Mouse (Mus musculus): ENCODE results near the gene Fam177a. TPM values are rescaled to one million over a fixed set of nuclear protein-coding genes. Genes with fewer than 3 reads are reported as not detected.
"Not testable (repeated sequence)": the region's sequence is repeated elsewhere in the genome, so short reads cannot be mapped to it uniquely, and the experiment has no call there.

Gene Fam177a
- polyA plus RNA-seq (2015; fragmentation: Nextera tagmentation; extraction: Ambion mirVana): 17.8 and 22.3 TPM in 2 replicates

GRCm38 (mm10) chr12:55124242-55124641 is at the start of gene Fam177a:
Fam177a (plus strand) TSS chr12:55124469.
- ATAC-seq: peak; percentile 99
- not testable (repeated sequence) for H3K9ac ChIP-seq (ENCODE audit: low read depth, low read length); H3K9me3 ChIP-seq (ENCODE audit: control insufficient read depth, low read length); H3K27me3 ChIP-seq (replicated peaks; ENCODE audit: control insufficient read depth, insufficient read depth, low read length); H3K4me3 ChIP-seq (ENCODE audit: low read length); H3K36me3 ChIP-seq (ENCODE audit: control insufficient read depth, insufficient read depth, low read length); H3K4me1 ChIP-seq (ENCODE audit: control insufficient read depth, insufficient read depth, low read length); H3K27ac ChIP-seq (ENCODE audit: low read length); H3K4me2 ChIP-seq (ENCODE audit: low read depth, low read length)
- no CpG with 5 or more reads among the region's 40 CpGs for WGBS

GRCm38 (mm10) chr12:55075296-55075695 is 49.0 kb upstream of the Fam177a start:
- Histone ChIP-seq H3K9me3 (ENCODE audit: control insufficient read depth, low read length) (no peaks in the 10 kb centered on the region), H3K36me3 (ENCODE audit: control insufficient read depth, insufficient read depth, low read length) (no peaks in the 10 kb centered on the region), H3K4me2 (ENCODE audit: low read depth, low read length) (no peak overlapping the region), H3K9ac (ENCODE audit: low read depth, low read length) (no peak overlapping the region), H3K27me3 (replicated peaks; ENCODE audit: control insufficient read depth, insufficient read depth, low read length) (no peaks in the 10 kb centered on the region), H3K4me1 (ENCODE audit: control insufficient read depth, insufficient read depth, low read length) (no peaks in the 10 kb centered on the region), H3K4me3 (ENCODE audit: low read length) (no peak overlapping the region), H3K27ac (ENCODE audit: low read length) (no peak overlapping the region)
- ATAC-seq: no peak
- 89% methylated on average over 2 of the region's 2 CpGs for WGBS

GRCm38 (mm10) chr12:55078706-55079105 is 45.6 kb upstream of the Fam177a start:
- H3K27me3 ChIP-seq (replicated peaks; ENCODE audit: control insufficient read depth, insufficient read depth, low read length); H3K9ac ChIP-seq (ENCODE audit: low read depth, low read length); H3K36me3 ChIP-seq (ENCODE audit: control insufficient read depth, insufficient read depth, low read length); H3K4me1 ChIP-seq (ENCODE audit: control insufficient read depth, insufficient read depth, low read length); H3K4me2 ChIP-seq (ENCODE audit: low read depth, low read length); ATAC-seq; H3K27ac ChIP-seq (ENCODE audit: low read length); H3K9me3 ChIP-seq (ENCODE audit: control insufficient read depth, low read length); H3K4me3 ChIP-seq (ENCODE audit: low read length): not testable (repeated sequence)
- WGBS: 47% methylated on average over 2 of the region's 2 CpGs

GRCm38 (mm10) chr12:55079726-55080600 is 44.3 kb upstream of the Fam177a start, which contains the start of the genes 2700097O09Rik and Srp54a:
2700097O09Rik (minus strand) TSS chr12:55080110.
Srp54a (plus strand) TSS chr12:55080262.
- not testable (repeated sequence) for H3K4me1 ChIP-seq (ENCODE audit: control insufficient read depth, insufficient read depth, low read length); H3K36me3 ChIP-seq (ENCODE audit: control insufficient read depth, insufficient read depth, low read length); H3K27me3 ChIP-seq (replicated peaks; ENCODE audit: control insufficient read depth, insufficient read depth, low read length); H3K9me3 ChIP-seq (ENCODE audit: control insufficient read depth, low read length)
- ATAC-seq: peak; percentile 99
- peak within 1 kb of the TSS; percentile 87 for H3K27ac ChIP-seq (ENCODE audit: low read length)
- peak within 1 kb of the TSS; percentile 80 for H3K9ac ChIP-seq (ENCODE audit: low read depth, low read length)
- peak within 1 kb of the TSS; percentile 55 for H3K4me2 ChIP-seq (ENCODE audit: low read depth, low read length)
- WGBS: under 1% methylated on average over 60 of the region's 60 CpGs
- H3K4me3 ChIP-seq (ENCODE audit: low read length): peak within 1 kb of the TSS; percentile 62

- Histone ChIP-seq H3K4me3 (ENCODE audit: low read length) (peak overlapping the region; percentile 62), H3K9ac (ENCODE audit: low read depth, low read length) (peak overlapping the region; percentile 80), H3K27ac (ENCODE audit: low read length) (peak overlapping the region; percentile 87)
- H3K27me3 ChIP-seq (replicated peaks; ENCODE audit: control insufficient read depth, insufficient read depth, low read length); H3K4me2 ChIP-seq (ENCODE audit: low read depth, low read length); H3K9me3 ChIP-seq (ENCODE audit: control insufficient read depth, low read length); H3K36me3 ChIP-seq (ENCODE audit: control insufficient read depth, insufficient read depth, low read length); H3K4me1 ChIP-seq (ENCODE audit: control insufficient read depth, insufficient read depth, low read length): not testable (repeated sequence)
- peak; percentile 65 for ATAC-seq
- 0% methylated on average over 25 of the region's 25 CpGs for WGBS
Observed at GRCm38 (mm10) chr12:55080601-55080942, 43.7 kb upstream of the Fam177a start.

- not testable (repeated sequence) for H3K9me3 ChIP-seq (ENCODE audit: control insufficient read depth, low read length); H3K27ac ChIP-seq (ENCODE audit: low read length); H3K4me3 ChIP-seq (ENCODE audit: low read length); ATAC-seq; H3K4me2 ChIP-seq (ENCODE audit: low read depth, low read length); H3K4me1 ChIP-seq (ENCODE audit: control insufficient read depth, insufficient read depth, low read length); H3K36me3 ChIP-seq (ENCODE audit: control insufficient read depth, insufficient read depth, low read length); H3K27me3 ChIP-seq (replicated peaks; ENCODE audit: control insufficient read depth, insufficient read depth, low read length); H3K9ac ChIP-seq (ENCODE audit: low read depth, low read length)
- 100% methylated on average over 1 of the region's 7 CpGs for WGBS
Observed at GRCm38 (mm10) chr12:55092127-55092526, 32.1 kb upstream of the Fam177a start.

GRCm38 (mm10) chr12:55112616-55113015 is 11.7 kb upstream of the Fam177a start:
- H3K4me2 ChIP-seq (ENCODE audit: low read depth, low read length); H3K27ac ChIP-seq (ENCODE audit: low read length); H3K4me3 ChIP-seq (ENCODE audit: low read length); H3K4me1 ChIP-seq (ENCODE audit: control insufficient read depth, insufficient read depth, low read length); H3K9me3 ChIP-seq (ENCODE audit: control insufficient read depth, low read length); H3K9ac ChIP-seq (ENCODE audit: low read depth, low read length); ATAC-seq; H3K27me3 ChIP-seq (replicated peaks; ENCODE audit: control insufficient read depth, insufficient read depth, low read length); H3K36me3 ChIP-seq (ENCODE audit: control insufficient read depth, insufficient read depth, low read length): not testable (repeated sequence)
- WGBS: no CpG with 5 or more reads among the region's 7 CpGs

GRCm38 (mm10) chr12:55124731-55125130 is 462 bp downstream of the Fam177a start:
- H3K27me3 ChIP-seq (replicated peaks; ENCODE audit: control insufficient read depth, insufficient read depth, low read length); H3K36me3 ChIP-seq (ENCODE audit: control insufficient read depth, insufficient read depth, low read length); H3K4me1 ChIP-seq (ENCODE audit: control insufficient read depth, insufficient read depth, low read length); H3K4me3 ChIP-seq (ENCODE audit: low read length); H3K9ac ChIP-seq (ENCODE audit: low read depth, low read length); H3K27ac ChIP-seq (ENCODE audit: low read length); H3K9me3 ChIP-seq (ENCODE audit: control insufficient read depth, low read length); H3K4me2 ChIP-seq (ENCODE audit: low read depth, low read length): not testable (repeated sequence)
- WGBS: no CpG with 5 or more reads among the region's 18 CpGs
- peak; percentile 84 for ATAC-seq

- peak; percentile 65; the same call in 1 of the 2 replicates for ATAC-seq
- H3K36me3 ChIP-seq (ENCODE audit: control insufficient read depth, insufficient read depth, low read length); H3K27ac ChIP-seq (ENCODE audit: low read length); H3K4me3 ChIP-seq (ENCODE audit: low read length); H3K9ac ChIP-seq (ENCODE audit: low read depth, low read length); H3K9me3 ChIP-seq (ENCODE audit: control insufficient read depth, low read length); H3K4me1 ChIP-seq (ENCODE audit: control insufficient read depth, insufficient read depth, low read length); H3K27me3 ChIP-seq (replicated peaks; ENCODE audit: control insufficient read depth, insufficient read depth, low read length); H3K4me2 ChIP-seq (ENCODE audit: low read depth, low read length): not testable (repeated sequence)
- WGBS: no CpG with 5 or more reads among the region's 6 CpGs
Observed at GRCm38 (mm10) chr12:55135540-55135939, 11.3 kb downstream of the Fam177a start.

- H3K4me2 ChIP-seq (ENCODE audit: low read depth, low read length); H3K27me3 ChIP-seq (replicated peaks; ENCODE audit: control insufficient read depth, insufficient read depth, low read length); H3K4me1 ChIP-seq (ENCODE audit: control insufficient read depth, insufficient read depth, low read length); H3K36me3 ChIP-seq (ENCODE audit: control insufficient read depth, insufficient read depth, low read length); H3K9ac ChIP-seq (ENCODE audit: low read depth, low read length); H3K4me3 ChIP-seq (ENCODE audit: low read length); H3K9me3 ChIP-seq (ENCODE audit: control insufficient read depth, low read length); ATAC-seq; H3K27ac ChIP-seq (ENCODE audit: low read length): not testable (repeated sequence)
- WGBS: no CpG with 5 or more reads among the region's 6 CpGs
Observed at GRCm38 (mm10) chr12:55137859-55138258, 13.6 kb downstream of the Fam177a start.

All from intestine, embryonic 16.5 days (tissue).